Mouse (Mus musculus) stomach, embryonic 14.5 days (tissue): Measurements from ENCODE around the gene L3mbtl1. TPM values are rescaled to one million over a fixed set of nuclear protein-coding genes. Genes with fewer than 3 reads are reported as not detected.
A peak's percentile ranks its signal among the peaks of the same experiment; 100 is the strongest.

Source experiments
- ATAC-seq: fragments of 200-750 bp; cut with Nextera tagmentation; 2 replicates; pipeline ENCODE4 v1.8.0; 2017; ENCODE audit warnings: low read depth, moderate TSS enrichment; ENCODE audit not compliant: insufficient number of reproducible peaks, insufficient read depth, low FRiP score
- H3K27ac ChIP-seq: fragments of 300-500 bp; sonication (generic); 2 replicates; pipeline ENCODE4 v1.5.1; 2014; ENCODE audit warnings: mild to moderate bottlenecking, low read length, moderate library complexity, mixed read lengths
- H3K27me3 ChIP-seq: fragments of 300-500 bp; sonication (generic); 2 replicates; pipeline ENCODE4 v1.6.1; 2014; ENCODE audit warnings: low read length, control low read depth, mixed read lengths; ENCODE audit not compliant: control insufficient read depth, insufficient read depth
- H3K36me3 ChIP-seq: fragments of 300-500 bp; sonication (generic); 2 replicates; pipeline ENCODE4 v1.6.1; 2014; ENCODE audit warnings: mild to moderate bottlenecking, control low read depth, low read length, moderate library complexity, mixed read lengths; ENCODE audit not compliant: control insufficient read depth, insufficient read depth
- H3K4me1 ChIP-seq: fragments of 300-500 bp; sonication (generic); 2 replicates; pipeline ENCODE4 v1.6.1; 2014; ENCODE audit warnings: low read length, control low read depth, mixed read lengths; ENCODE audit not compliant: control insufficient read depth, insufficient read depth
- H3K4me2 ChIP-seq: fragments of 300-500 bp; sonication (generic); replicated peaks from 2 replicates; pipeline ENCODE4 v1.6.1; 2014; ENCODE audit warnings: low read depth, low read length, control low read depth
- H3K4me3 ChIP-seq: fragments of 300-500 bp; sonication (generic); 2 replicates; pipeline ENCODE4 v1.5.1; 2014; ENCODE audit warnings: low read depth, low read length, control low read depth
- H3K9ac ChIP-seq: fragments of 300-500 bp; sonication (generic); replicated peaks from 2 replicates; pipeline ENCODE4 v1.6.1; 2014; ENCODE audit warnings: low read depth, mild to moderate bottlenecking, control low read depth, low read length, moderate library complexity, mixed read lengths
- H3K9me3 ChIP-seq: fragments of 300-500 bp; sonication (generic); 2 replicates; pipeline ENCODE4 v1.6.1; 2016; ENCODE audit warnings: low read depth, low read length, control low read depth; ENCODE audit not compliant: control insufficient read depth
- WGBS: fragments of 180-500 bp; shearing (Covaris S2); extraction: QIAGEN DNeasy Blood & Tissue Kit; methylation state at CpG from one replicate; pipeline ENCODE4 v1.1.7; 2014; 5-methylcytosine and 5-hydroxymethylcytosine counted together
- polyA plus RNA-seq: library from polyadenylated mRNA; unstranded; fragments of >200 nt; fragmentation: Nextera tagmentation; extraction: Ambion mirVana; gene quantifications from 2 replicates; pipeline ENCODE4 v1.2.1, GENCODE M21; 2014

L3mbtl1 gene
- polyA plus RNA-seq, 1 experiment from 2014 or later, result 0.30 TPM

GRCm38 (mm10) chr2:162991394-162992083 lies 48.3 kb downstream of the L3mbtl1 start:
- Histone ChIP-seq H3K9me3 (no peaks in the 10 kb centered on the region), H3K4me3 (no peak overlapping the region), H3K9ac (no peak overlapping the region), H3K36me3 (no peaks in the 10 kb centered on the region), H3K27ac (no peak overlapping the region), H3K27me3 (no peaks in the 10 kb centered on the region), H3K4me2 (no peak overlapping the region), H3K4me1 (no peaks in the 10 kb centered on the region)
- ATAC-seq, result no peak
- 36% methylated on average over 6 of the region's 6 CpGs for WGBS

DNA sequence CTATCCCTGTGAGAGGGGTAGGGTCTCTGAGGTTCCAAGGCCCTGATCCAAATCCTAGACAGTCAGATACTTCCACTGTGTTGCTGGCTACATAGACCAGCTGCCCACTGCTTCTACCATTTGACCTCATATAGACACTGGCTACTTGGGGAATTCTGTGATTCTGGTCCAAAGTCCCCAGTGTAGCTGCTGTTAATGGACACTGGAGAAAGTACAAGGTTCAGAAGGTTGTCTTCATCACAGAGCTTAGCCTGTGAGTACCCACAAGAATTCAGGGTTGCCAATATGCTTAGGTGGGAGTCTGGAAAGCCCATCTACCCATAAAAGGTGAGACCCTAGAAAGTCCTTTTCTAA lies 48.8 kb downstream of the L3mbtl1 start:
- no peak overlapping the region for H3K4me3 ChIP-seq
- no peak overlapping the region for H3K9ac ChIP-seq
- ATAC-seq, result no peak
- no peaks in the 10 kb centered on the region for H3K36me3 ChIP-seq
- no peaks in the 10 kb centered on the region for H3K27me3 ChIP-seq
- H3K4me2 ChIP-seq, result no peak overlapping the region
- no peak overlapping the region for H3K27ac ChIP-seq
- H3K4me1 ChIP-seq, result no peaks in the 10 kb centered on the region
- no peaks in the 10 kb centered on the region for H3K9me3 ChIP-seq

DNA sequence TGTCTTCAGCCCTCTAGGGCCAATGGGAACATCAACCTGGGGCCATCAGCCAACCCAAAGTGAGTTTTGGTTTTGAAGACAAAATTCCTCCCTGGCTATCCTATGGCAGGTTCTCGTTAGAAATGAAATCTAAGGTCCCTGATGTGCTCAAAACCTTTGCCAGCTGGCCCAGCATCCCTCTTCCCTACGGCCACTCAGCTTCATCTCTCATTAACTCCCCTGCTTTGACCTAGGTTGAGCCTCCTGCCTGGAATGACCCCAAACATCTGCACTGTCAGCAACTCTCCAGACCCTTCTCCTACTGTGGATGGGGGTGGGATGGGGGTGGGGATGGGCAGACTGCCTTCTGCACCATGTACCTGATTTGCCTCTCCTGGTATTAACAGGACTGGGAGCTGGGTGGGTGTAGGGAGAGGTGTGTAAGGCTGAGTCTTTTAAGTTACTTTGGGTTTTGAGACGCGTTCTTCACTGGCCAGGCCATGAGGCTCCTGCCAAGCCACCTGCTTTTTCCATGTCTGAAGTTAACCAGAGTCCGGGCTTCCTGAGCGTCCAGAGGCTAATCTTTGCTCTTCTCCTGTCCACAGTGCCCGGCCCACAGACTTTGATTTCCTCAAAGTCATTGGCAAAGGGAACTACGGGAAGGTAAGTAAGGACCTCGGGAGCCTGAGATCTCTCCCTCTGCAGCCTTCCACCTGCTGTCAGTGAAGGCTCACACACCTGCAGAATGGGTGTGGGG lies 50.8 kb downstream of the L3mbtl1 start:
- Histone ChIP-seq H3K27me3 (no peaks in the 10 kb centered on the region), H3K4me1 (no peaks in the 10 kb centered on the region), H3K9ac (no peak overlapping the region), H3K27ac (no peak overlapping the region), H3K36me3 (no peaks in the 10 kb centered on the region), H3K9me3 (no peaks in the 10 kb centered on the region), H3K4me3 (no peak overlapping the region), H3K4me2 (no peak overlapping the region)
- ATAC-seq, result no peak
- WGBS, result 79% methylated on average over 9 of the region's 9 CpGs

- H3K27ac ChIP-seq, result no peak overlapping the region
- no peaks in the 10 kb centered on the region for H3K4me1 ChIP-seq
- ATAC-seq, result no peak; the same call in 1 of the 2 replicates
- H3K9ac ChIP-seq, result no peak overlapping the region
- WGBS, result 23% methylated on average over 18 of the region's 18 CpGs
- H3K36me3 ChIP-seq, result no peaks in the 10 kb centered on the region
- no peak overlapping the region for H3K4me3 ChIP-seq
- H3K4me2 ChIP-seq, result peak overlapping the region; percentile 15; the same call in 1 of the 2 replicates
- no peaks in the 10 kb centered on the region for H3K9me3 ChIP-seq
- H3K27me3 ChIP-seq, result no peaks in the 10 kb centered on the region
These were observed 55.4 kb downstream of the L3mbtl1 start for GRCm38 (mm10) chr2:162998528-162999230.

DNA sequence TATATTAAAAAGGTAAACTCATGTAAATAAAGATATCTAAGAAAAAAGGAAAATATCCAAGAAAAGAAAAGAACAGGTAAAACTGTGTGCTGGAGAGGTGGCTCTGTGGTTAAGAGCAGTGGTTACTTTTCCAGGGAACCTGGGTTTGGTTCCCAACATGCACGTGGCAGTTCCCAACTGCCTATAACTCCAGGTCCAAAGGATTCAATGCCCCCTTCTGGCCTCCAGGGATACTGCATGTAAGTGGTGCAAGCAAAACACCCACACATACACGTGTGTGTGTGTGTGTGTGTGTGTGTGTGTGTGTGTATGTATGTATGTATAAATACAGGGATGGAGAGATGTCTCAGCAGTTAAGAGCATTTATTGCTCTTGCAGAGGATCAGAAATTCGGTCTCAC lies 56.5 kb downstream of the L3mbtl1 start:
- no peak overlapping the region for H3K9ac ChIP-seq
- H3K9me3 ChIP-seq, result no peaks in the 10 kb centered on the region
- H3K27ac ChIP-seq, result no peak overlapping the region
- no peaks in the 10 kb centered on the region for H3K36me3 ChIP-seq
- no peak overlapping the region for H3K4me3 ChIP-seq
- H3K27me3 ChIP-seq, result no peaks in the 10 kb centered on the region
- H3K4me1 ChIP-seq, result no peaks in the 10 kb centered on the region
- ATAC-seq, result no peak
- WGBS, result 35% methylated on average over 3 of the region's 3 CpGs
- H3K4me2 ChIP-seq, result no peak overlapping the region

DNA sequence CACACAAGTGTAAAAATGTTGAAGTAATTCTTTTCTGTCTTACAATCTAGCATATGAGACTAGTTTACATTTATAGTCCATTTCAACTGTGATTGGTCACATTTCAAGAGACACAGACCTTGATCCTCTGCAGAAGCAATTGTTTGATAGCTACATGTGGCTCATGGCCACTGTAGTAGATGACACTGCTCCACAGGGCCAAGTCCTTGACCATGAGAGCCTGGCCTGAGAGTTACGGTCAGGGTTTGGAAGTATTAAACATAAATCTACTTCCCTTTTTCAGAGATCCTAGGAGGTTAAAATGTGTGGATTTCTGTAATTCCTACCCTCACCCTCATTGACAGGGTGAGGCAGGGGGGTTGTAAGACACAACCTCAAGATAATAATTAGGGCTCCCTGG lies 57.8 kb downstream of the L3mbtl1 start:
- Histone ChIP-seq H3K27ac (no peak overlapping the region), H3K4me1 (no peaks in the 10 kb centered on the region), H3K27me3 (no peaks in the 10 kb centered on the region), H3K9me3 (no peaks in the 10 kb centered on the region), H3K4me2 (no peak overlapping the region), H3K4me3 (no peak overlapping the region), H3K36me3 (no peaks in the 10 kb centered on the region), H3K9ac (no peak overlapping the region)
- WGBS, result 87% methylated on average over 1 of the region's 1 CpGs
- ATAC-seq, result no peak

DNA sequence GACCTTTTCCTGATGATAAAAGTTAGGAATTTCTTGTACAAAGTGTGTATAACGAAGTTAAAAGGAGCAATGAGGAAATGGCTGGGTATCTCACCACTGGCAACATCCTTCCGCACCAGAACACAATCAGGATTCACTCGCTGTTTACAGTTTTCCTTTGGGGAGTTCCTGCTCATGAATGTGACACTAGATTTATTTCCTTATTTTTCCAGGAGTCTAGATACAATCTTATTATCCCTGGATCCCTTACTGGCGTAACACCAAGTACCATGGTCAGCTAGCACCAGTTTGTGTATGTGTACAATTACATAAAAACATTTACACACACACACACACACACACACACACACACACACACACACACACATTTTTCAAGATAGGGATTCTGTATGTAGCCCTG lies 64.0 kb downstream of the L3mbtl1 start:
- Histone ChIP-seq H3K9ac (no peak overlapping the region), H3K36me3 (no peaks in the 10 kb centered on the region), H3K4me3 (no peak overlapping the region), H3K27ac (no peak overlapping the region), H3K27me3 (no peaks in the 10 kb centered on the region), H3K9me3 (no peaks in the 10 kb centered on the region), H3K4me2 (no peak overlapping the region), H3K4me1 (no peaks in the 10 kb centered on the region)
- no peak for ATAC-seq
- 68% methylated on average over 4 of the region's 4 CpGs for WGBS

DNA sequence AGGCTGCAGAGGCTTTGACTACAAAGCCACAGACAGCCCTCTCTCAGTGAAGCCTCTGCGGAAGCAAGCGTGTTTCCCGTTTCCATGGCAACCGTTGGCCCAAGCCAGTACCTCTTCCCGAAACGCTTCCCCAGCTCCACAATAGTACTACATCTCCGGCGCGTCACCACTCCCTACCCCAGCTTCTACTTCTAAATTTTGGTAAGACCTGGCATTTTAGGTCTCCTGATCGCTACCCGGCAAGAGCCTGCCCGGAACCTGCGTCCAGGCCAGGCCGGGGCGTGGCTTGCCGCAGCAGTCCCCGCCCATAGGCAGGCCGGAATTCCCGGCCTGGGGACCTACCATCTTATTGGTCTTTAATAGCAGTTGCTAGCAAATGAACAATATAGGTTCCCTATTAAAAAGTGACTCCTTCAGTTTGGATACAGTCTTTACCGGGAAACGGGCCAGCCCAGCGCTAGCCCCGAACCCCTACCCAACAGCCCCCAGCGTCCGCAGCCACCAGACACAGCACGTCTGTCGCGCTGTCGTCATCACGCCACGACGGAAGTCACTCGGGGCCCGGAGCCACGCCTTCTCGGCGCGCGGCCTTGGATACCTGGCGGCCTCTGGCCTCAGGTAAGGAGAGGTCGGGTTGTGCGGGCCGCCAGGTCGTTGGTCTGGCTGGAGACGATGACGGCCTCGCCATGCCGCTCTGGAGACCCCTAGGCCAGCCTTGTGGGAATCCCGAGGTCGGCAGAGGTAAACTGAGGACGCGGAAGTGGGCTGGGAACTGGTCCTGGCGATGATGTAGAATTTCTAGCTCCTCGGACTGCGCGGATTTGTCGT lies 73.9 kb downstream of the L3mbtl1 start, which contains the start of gene Ift52:
Gene Ift52 (plus strand): TSS at position 439 of the 828 bp plus-strand sequence.
- Histone ChIP-seq H3K9ac (peak within 1 kb of the TSS; percentile 63), H3K27ac (peak within 1 kb of the TSS; percentile 74), H3K36me3 (no peaks in the 10 kb centered on the region), H3K27me3 (no peaks in the 10 kb centered on the region), H3K4me1 (no peaks in the 10 kb centered on the region), H3K4me2 (peak within 1 kb of the TSS; percentile 58), H3K4me3 (peak within 1 kb of the TSS; percentile 86), H3K9me3 (no peaks in the 10 kb centered on the region)
- under 1% methylated on average over 57 of the region's 57 CpGs for WGBS
- ATAC-seq, result peak; percentile 97
